Mouse (Mus musculus): ENCODE results near the gene Rps11. TPM values are rescaled to one million over a fixed set of nuclear protein-coding genes. Genes with fewer than 3 reads are reported as not detected.

The Rps11 gene
- total and polyA plus RNA-seq, 2 experiments from 2014 or later, result 814 to 1,229 TPM

- ATAC-seq (no peak), DNase-seq (no peak)
- Histone ChIP-seq H3K4me3 (ENCODE audit: low read depth, low read length) (no peak overlapping the region), H3K4me2 (ENCODE audit: low read depth) (no peak overlapping the region), H3K27me3 (ENCODE audit: insufficient read depth, low read length) (no peaks in the 10 kb centered on the region), H3K9ac (no peak overlapping the region), H3K27ac (ENCODE audit: low read depth, low read length) (no peak overlapping the region), H3K36me3 (ENCODE audit: insufficient read depth) (peaks cover 34% of the 10 kb centered on the region), H3K4me1 (ENCODE audit: insufficient read depth) (no peaks in the 10 kb centered on the region), H3K9me3 (ENCODE audit: low read length) (no peaks in the 10 kb centered on the region)
- TF ChIP-seq CTCF (IDR thresholded peaks at IDR 0.05; ENCODE audit: low read depth), result no peak
- 89% methylated on average over 7 of the region's 7 CpGs for WGBS
Observed at GRCm38 (mm10) chr7:45073171-45073707, 51.0 kb downstream of the Rps11 start.

MicroRNAs encoded within 50 kb of the gene (microRNA counts, 519-probe panel; counts per million panel counts)
- microRNA mmu-miR-150, result 4,563 counts per million, percentile 61 among the panel's probes with 10 or more counts

Small RNAs within 50 kb of the gene (microRNA-seq; reads per million reads assigned to microRNA genes)
- gene Mir150, result 195 to 230 reads per million in 2 experiments
- gene Mir5121, result 11.3 to 13.9 reads per million in 2 experiments
- gene Mir7055, result 0.12 to 0.77 reads per million in 2 experiments

Other genes starting within 250 kb of the Rps11 start
Only the 30 nearest of the 33 such genes appear.
- gene Fuz, start 228.4 kb downstream of the Rps11 start, total RNA-seq (2014; rRNA removed), result 17.0 and 22.3 TPM in 2 replicates
- 13.8 and 16.6 TPM in 2 replicates for gene Fuz, start 228.4 kb downstream of the Rps11 start, polyA plus RNA-seq (2015; fragmentation: Nextera tagmentation; extraction: Ambion mirVana)
- 140 and 175 TPM in 2 replicates for gene Ap2a1, start 194.9 kb downstream of the Rps11 start, total RNA-seq (2014; rRNA removed)
- 101 and 113 TPM in 2 replicates for gene Ap2a1, start 194.9 kb downstream of the Rps11 start, polyA plus RNA-seq (2015; fragmentation: Nextera tagmentation; extraction: Ambion mirVana)
- not detected in 2 replicates for gene Tsks, start 181.2 kb downstream of the Rps11 start, total RNA-seq (2014; rRNA removed)
- gene Tsks, start 181.2 kb downstream of the Rps11 start, polyA plus RNA-seq (2015; fragmentation: Nextera tagmentation; extraction: Ambion mirVana), result 0.18 TPM in 1 of 2 replicates, not detected in the other
- gene Cpt1c, start 149.6 kb downstream of the Rps11 start, total RNA-seq (2014; rRNA removed), result 71.9 and 73.1 TPM in 2 replicates
- 34.3 and 49.6 TPM in 2 replicates for gene Cpt1c, start 149.6 kb downstream of the Rps11 start, polyA plus RNA-seq (2015; fragmentation: Nextera tagmentation; extraction: Ambion mirVana)
- gene Prmt1, start 137.9 kb downstream of the Rps11 start, total RNA-seq (2014; rRNA removed), result 208 and 220 TPM in 2 replicates
- gene Prmt1, start 137.9 kb downstream of the Rps11 start, polyA plus RNA-seq (2015; fragmentation: Nextera tagmentation; extraction: Ambion mirVana), result 598 and 639 TPM in 2 replicates
- gene Irf3, start 126.8 kb downstream of the Rps11 start, total RNA-seq (2014; rRNA removed), result 39.3 and 39.7 TPM in 2 replicates
- 23.1 and 24.0 TPM in 2 replicates for gene Irf3, start 126.8 kb downstream of the Rps11 start, polyA plus RNA-seq (2015; fragmentation: Nextera tagmentation; extraction: Ambion mirVana)
- gene Bcl2l12, start 125.7 kb downstream of the Rps11 start, total RNA-seq (2014; rRNA removed), result 7.5 and 7.9 TPM in 2 replicates
- 7.8 and 8.5 TPM in 2 replicates for gene Bcl2l12, start 125.7 kb downstream of the Rps11 start, polyA plus RNA-seq (2015; fragmentation: Nextera tagmentation; extraction: Ambion mirVana)
- 58.7 and 72.5 TPM in 2 replicates for gene Scaf1, start 108.1 kb downstream of the Rps11 start, total RNA-seq (2014; rRNA removed)
- gene Scaf1, start 108.1 kb downstream of the Rps11 start, polyA plus RNA-seq (2015; fragmentation: Nextera tagmentation; extraction: Ambion mirVana), result 43.4 and 50.0 TPM in 2 replicates
- 2.9 and 4.2 TPM in 2 replicates for gene Rras, start 106.5 kb downstream of the Rps11 start, total RNA-seq (2014; rRNA removed)
- 10.6 and 13.1 TPM in 2 replicates for gene Rras, start 106.5 kb downstream of the Rps11 start, polyA plus RNA-seq (2015; fragmentation: Nextera tagmentation; extraction: Ambion mirVana)
- gene Prr12, start 71.6 kb downstream of the Rps11 start, total RNA-seq (2014; rRNA removed), result 12.6 and 14.0 TPM in 2 replicates
- gene Prr12, start 71.6 kb downstream of the Rps11 start, polyA plus RNA-seq (2015; fragmentation: Nextera tagmentation; extraction: Ambion mirVana), result 4.9 and 8.2 TPM in 2 replicates
- 75.2 and 76.4 TPM in 2 replicates for gene Nosip, start 62.0 kb downstream of the Rps11 start, total RNA-seq (2014; rRNA removed)
- 74.3 and 75.2 TPM in 2 replicates for gene Nosip, start 62.0 kb downstream of the Rps11 start, polyA plus RNA-seq (2015; fragmentation: Nextera tagmentation; extraction: Ambion mirVana)
- gene Prrg2, start 61.8 kb downstream of the Rps11 start, total RNA-seq (2014; rRNA removed), result 6.3 and 15.9 TPM in 2 replicates
- gene Prrg2, start 61.8 kb downstream of the Rps11 start, polyA plus RNA-seq (2015; fragmentation: Nextera tagmentation; extraction: Ambion mirVana), result 14.9 and 15.1 TPM in 2 replicates
- gene Rcn3, start 32.2 kb downstream of the Rps11 start, total RNA-seq (2014; rRNA removed), result 29.7 and 43.8 TPM in 2 replicates
- gene Rcn3, start 32.2 kb downstream of the Rps11 start, polyA plus RNA-seq (2015; fragmentation: Nextera tagmentation; extraction: Ambion mirVana), result 32.6 and 36.4 TPM in 2 replicates
- 24.9 and 29.4 TPM in 2 replicates for gene Fcgrt, start 20.6 kb downstream of the Rps11 start, total RNA-seq (2014; rRNA removed)
- gene Fcgrt, start 20.6 kb downstream of the Rps11 start, polyA plus RNA-seq (2015; fragmentation: Nextera tagmentation; extraction: Ambion mirVana), result 35.1 and 44.7 TPM in 2 replicates
- gene Rpl13a, start 4.3 kb upstream of the Rps11 start, total RNA-seq (2014; rRNA removed), result 2,018 and 2,903 TPM in 2 replicates
- gene Rpl13a, start 4.3 kb upstream of the Rps11 start, polyA plus RNA-seq (2015; fragmentation: Nextera tagmentation; extraction: Ambion mirVana), result 852 and 1,121 TPM in 2 replicates
- gene Gm45713, start 11.8 kb upstream of the Rps11 start, total RNA-seq (2014; rRNA removed), result not detected in 2 replicates
- 0.36 TPM in 1 of 2 replicates, not detected in the other for gene Gm45713, start 11.8 kb upstream of the Rps11 start, polyA plus RNA-seq (2015; fragmentation: Nextera tagmentation; extraction: Ambion mirVana)
- gene Flt3l, start 12.0 kb upstream of the Rps11 start, total RNA-seq (2014; rRNA removed), result 2.3 and 3.1 TPM in 2 replicates
- gene Flt3l, start 12.0 kb upstream of the Rps11 start, polyA plus RNA-seq (2015; fragmentation: Nextera tagmentation; extraction: Ambion mirVana), result 1.9 and 6.8 TPM in 2 replicates
- gene Pih1d1, start 29.9 kb upstream of the Rps11 start, total RNA-seq (2014; rRNA removed), result 112 and 117 TPM in 2 replicates
- gene Pih1d1, start 29.9 kb upstream of the Rps11 start, polyA plus RNA-seq (2015; fragmentation: Nextera tagmentation; extraction: Ambion mirVana), result 74.3 and 80.4 TPM in 2 replicates
- gene Aldh16a1, start 30.1 kb upstream of the Rps11 start, total RNA-seq (2014; rRNA removed), result 10.2 and 14.2 TPM in 2 replicates
- gene Aldh16a1, start 30.1 kb upstream of the Rps11 start, polyA plus RNA-seq (2015; fragmentation: Nextera tagmentation; extraction: Ambion mirVana), result 13.3 TPM in 2 replicates
- gene Slc17a7, start 39.5 kb upstream of the Rps11 start, total RNA-seq (2014; rRNA removed), result 71.4 and 87.5 TPM in 2 replicates
- gene Slc17a7, start 39.5 kb upstream of the Rps11 start, polyA plus RNA-seq (2015; fragmentation: Nextera tagmentation; extraction: Ambion mirVana), result 47.6 and 50.3 TPM in 2 replicates
- not detected in 2 replicates for gene Gfy, start 55.1 kb upstream of the Rps11 start, total RNA-seq (2014; rRNA removed)
- gene Gfy, start 55.1 kb upstream of the Rps11 start, polyA plus RNA-seq (2015; fragmentation: Nextera tagmentation; extraction: Ambion mirVana), result 0.21 TPM in 1 of 2 replicates, not detected in the other
- gene Pth2, start 56.6 kb upstream of the Rps11 start, total RNA-seq (2014; rRNA removed), result not detected in 2 replicates
- 0.34 and 0.48 TPM in 2 replicates for gene Pth2, start 56.6 kb upstream of the Rps11 start, polyA plus RNA-seq (2015; fragmentation: Nextera tagmentation; extraction: Ambion mirVana)
- 0.14 and 0.46 TPM in 2 replicates for gene Ccdc155, start 80.5 kb upstream of the Rps11 start, total RNA-seq (2014; rRNA removed)
- gene Ccdc155, start 80.5 kb upstream of the Rps11 start, polyA plus RNA-seq (2015; fragmentation: Nextera tagmentation; extraction: Ambion mirVana), result 0.35 and 0.97 TPM in 2 replicates
- gene Dkkl1, start 87.7 kb upstream of the Rps11 start, total RNA-seq (2014; rRNA removed), result 8.4 and 9.1 TPM in 2 replicates
- gene Dkkl1, start 87.7 kb upstream of the Rps11 start, polyA plus RNA-seq (2015; fragmentation: Nextera tagmentation; extraction: Ambion mirVana), result 8.9 and 12.1 TPM in 2 replicates
- 30.6 and 40.6 TPM in 2 replicates for gene Tead2, start 91.3 kb upstream of the Rps11 start, total RNA-seq (2014; rRNA removed)
- 18.4 and 22.5 TPM in 2 replicates for gene Tead2, start 91.3 kb upstream of the Rps11 start, polyA plus RNA-seq (2015; fragmentation: Nextera tagmentation; extraction: Ambion mirVana)
- gene Cd37, start 114.7 kb upstream of the Rps11 start, total RNA-seq (2014; rRNA removed), result 0.46 and 0.62 TPM in 2 replicates
- gene Cd37, start 114.7 kb upstream of the Rps11 start, polyA plus RNA-seq (2015; fragmentation: Nextera tagmentation; extraction: Ambion mirVana), result 2.0 and 2.5 TPM in 2 replicates
- gene Slc6a16, start 116.6 kb upstream of the Rps11 start, total RNA-seq (2014; rRNA removed), result 0.24 TPM in 1 of 2 replicates, not detected in the other
- gene Slc6a16, start 116.6 kb upstream of the Rps11 start, polyA plus RNA-seq (2015; fragmentation: Nextera tagmentation; extraction: Ambion mirVana), result 0.74 and 1.7 TPM in 2 replicates
- not detected in 2 replicates for gene Slc6a21, start 153.1 kb upstream of the Rps11 start, total RNA-seq (2014; rRNA removed)
- not detected in 2 replicates for gene Slc6a21, start 153.1 kb upstream of the Rps11 start, polyA plus RNA-seq (2015; fragmentation: Nextera tagmentation; extraction: Ambion mirVana)
- 17.1 and 17.5 TPM in 2 replicates for gene Trpm4, start 209.3 kb upstream of the Rps11 start, total RNA-seq (2014; rRNA removed)
- 8.9 and 9.4 TPM in 2 replicates for gene Trpm4, start 209.3 kb upstream of the Rps11 start, polyA plus RNA-seq (2015; fragmentation: Nextera tagmentation; extraction: Ambion mirVana)
- 0.46 and 0.52 TPM in 2 replicates for gene Hrc, start 210.9 kb upstream of the Rps11 start, total RNA-seq (2014; rRNA removed)
- gene Hrc, start 210.9 kb upstream of the Rps11 start, polyA plus RNA-seq (2015; fragmentation: Nextera tagmentation; extraction: Ambion mirVana), result not detected in 2 replicates

Measured in forebrain, postnatal 0 days (tissue).